Mouse (Mus musculus): ENCODE results near the gene Eloa. TPM values are rescaled to one million over a fixed set of nuclear protein-coding genes. Genes with fewer than 3 reads are reported as not detected.
A peak's percentile ranks its signal among the peaks of the same experiment; 100 is the strongest.

Eloa gene
- polyA plus RNA-seq, 2 experiments = 16.2 to 30.0 TPM

- H3K36me3 ChIP-seq (replicated peaks; ENCODE audit: control insufficient read depth, insufficient read depth, low read depth) = no peaks in the 10 kb centered on the region
- no peak for DNase-seq (ENCODE audit: low read depth in 3 of 3, low spot score in 3 of 3)
- H3K4me2 ChIP-seq (ENCODE audit: low read depth) = no peak overlapping the region
- H3K27me3 ChIP-seq (ENCODE audit: control insufficient read depth, insufficient read depth, low read length) = no peaks in the 10 kb centered on the region
- peaks cover 0 to 6% of the 10 kb centered on the region in 2 experiments; a peak in 2 of 4 replicates for H3K4me1 ChIP-seq (replicated peaks; ENCODE audit: control insufficient read depth in 2 of 2, insufficient read depth in 2 of 2, low read length in 1 of 2)
- no peak overlapping the region for H3K4me3 ChIP-seq (ENCODE audit: insufficient read depth in 1 of 2, low read depth in 2 of 2, low read length in 2 of 2)
- H3K9me3 ChIP-seq (ENCODE audit: control insufficient read depth, low read length) = no peaks in the 10 kb centered on the region; the same call in 1 of the 2 replicates
- ATAC-seq (ENCODE audit: insufficient read depth) = no peak
- TF ChIP-seq CTCF (IDR thresholded peaks at IDR 0.05; ENCODE audit: low read depth) = no peak
- TF ChIP-seq EP300 (IDR thresholded peaks at IDR 0.05; ENCODE audit: low read depth) = no peak
- 59% methylated on average over 4 of the region's 4 CpGs for WGBS (ENCODE audit: insufficient replicate concordance)
- H3K27ac ChIP-seq = no peak overlapping the region
- no peak overlapping the region for H3K9ac ChIP-seq (replicated peaks)
Measured at GRCm38 (mm10) chr4:135995118-135995517, 26.4 kb downstream of the Eloa start.

GRCm38 (mm10) chr4:135993941-135994340 is 27.6 kb downstream of the Eloa start:
- Histone ChIP-seq H3K27me3 (ENCODE audit: control insufficient read depth, insufficient read depth, low read length) (no peaks in the 10 kb centered on the region), H3K4me3 (ENCODE audit: insufficient read depth in 1 of 2, low read depth in 2 of 2, low read length in 2 of 2) (no peak overlapping the region), H3K9ac (replicated peaks) (no peak overlapping the region), H3K36me3 (replicated peaks; ENCODE audit: control insufficient read depth, insufficient read depth, low read depth) (no peaks in the 10 kb centered on the region), H3K4me1 (replicated peaks; ENCODE audit: control insufficient read depth in 2 of 2, insufficient read depth in 2 of 2, low read length in 1 of 2) (peaks cover 0 to 6% of the 10 kb centered on the region in 2 experiments; a peak in 2 of 4 replicates), H3K27ac (no peak overlapping the region), H3K4me2 (ENCODE audit: low read depth) (no peak overlapping the region), H3K9me3 (ENCODE audit: control insufficient read depth, low read length) (no peaks in the 10 kb centered on the region; the same call in 1 of the 2 replicates)
- no peak for TF ChIP-seq EP300 (IDR thresholded peaks at IDR 0.05; ENCODE audit: low read depth)
- TF ChIP-seq CTCF (IDR thresholded peaks at IDR 0.05; ENCODE audit: low read depth) = no peak
- DNase-seq (ENCODE audit: low read depth in 3 of 3, low spot score in 3 of 3) (no peak), ATAC-seq (ENCODE audit: insufficient read depth) (no peak)
- 86% methylated on average over 6 of the region's 6 CpGs for WGBS (ENCODE audit: insufficient replicate concordance)

GRCm38 (mm10) chr4:135987714-135988113 is 33.8 kb downstream of the Eloa start:
- H3K27ac ChIP-seq = peak overlapping the region; percentile 90
- 64% methylated on average over 9 of the region's 9 CpGs for WGBS (ENCODE audit: insufficient replicate concordance)
- H3K27me3 ChIP-seq (ENCODE audit: control insufficient read depth, insufficient read depth, low read length) = no peaks in the 10 kb centered on the region
- DNase-seq (ENCODE audit: low read depth in 3 of 3, low spot score in 3 of 3) (no peak), ATAC-seq (ENCODE audit: insufficient read depth) (no peak)
- H3K4me2 ChIP-seq (ENCODE audit: low read depth) = peak overlapping the region; percentile 91
- H3K4me1 ChIP-seq (replicated peaks; ENCODE audit: control insufficient read depth in 2 of 2, insufficient read depth in 2 of 2, low read length in 1 of 2) = peaks cover 24 to 26% of the 10 kb centered on the region in 2 experiments
- H3K9me3 ChIP-seq (ENCODE audit: control insufficient read depth, low read length) = no peaks in the 10 kb centered on the region
- peaks cover 20% of the 10 kb centered on the region for H3K36me3 ChIP-seq (replicated peaks; ENCODE audit: control insufficient read depth, insufficient read depth, low read depth)
- no peak for TF ChIP-seq CTCF (IDR thresholded peaks at IDR 0.05; ENCODE audit: low read depth)
- H3K4me3 ChIP-seq (ENCODE audit: insufficient read depth in 1 of 2, low read depth in 2 of 2, low read length in 2 of 2) = peak overlapping the region; percentile 89 to 99; a peak in 3 of 4 replicates
- H3K9ac ChIP-seq (replicated peaks) = peak overlapping the region; percentile 100

- Histone ChIP-seq H3K4me2 (ENCODE audit: low read depth) (peak within 1 kb of the TSS; percentile 91), H3K27ac (peak within 1 kb of the TSS; percentile 90), H3K9ac (replicated peaks) (peak within 1 kb of the TSS; percentile 100), H3K4me1 (replicated peaks; ENCODE audit: control insufficient read depth in 2 of 2, insufficient read depth in 2 of 2, low read length in 1 of 2) (peaks cover 24 to 26% of the 10 kb centered on the region in 2 experiments), H3K36me3 (replicated peaks; ENCODE audit: control insufficient read depth, insufficient read depth, low read depth) (peaks cover 26% of the 10 kb centered on the region), H3K27me3 (ENCODE audit: control insufficient read depth, insufficient read depth, low read length) (no peaks in the 10 kb centered on the region), H3K9me3 (ENCODE audit: control insufficient read depth, low read length) (no peaks in the 10 kb centered on the region), H3K4me3 (ENCODE audit: insufficient read depth in 1 of 2, low read depth in 2 of 2, low read length in 2 of 2) (peak within 1 kb of the TSS; percentile 89 to 99)
- DNase-seq (ENCODE audit: low read depth in 3 of 3, low spot score in 3 of 3) = peak; percentile 86 to 89 (median 88)
- under 1% methylated on average over 77 of the region's 81 CpGs for WGBS (ENCODE audit: insufficient replicate concordance)
- peak; percentile 84 for ATAC-seq (ENCODE audit: insufficient read depth)
- TF ChIP-seq CTCF (IDR thresholded peaks at IDR 0.05; ENCODE audit: low read depth) = no peak
- TF ChIP-seq EP300 (IDR thresholded peaks at IDR 0.05; ENCODE audit: low read depth) = no peak
Measured at GRCm38 (mm10) chr4:135986943-135987710, 34.4 kb downstream of the Eloa start, which contains the start of gene Pithd1. Gene Pithd1 (minus strand): TSS chr4:135987264.

- TF ChIP-seq EP300 (IDR thresholded peaks at IDR 0.05; ENCODE audit: low read depth) (no peak), CTCF (IDR thresholded peaks at IDR 0.05; ENCODE audit: low read depth) (no peak)
- Histone ChIP-seq H3K27ac (peak overlapping the region; percentile 90), H3K9me3 (ENCODE audit: control insufficient read depth, low read length) (no peaks in the 10 kb centered on the region), H3K27me3 (ENCODE audit: control insufficient read depth, insufficient read depth, low read length) (no peaks in the 10 kb centered on the region), H3K9ac (replicated peaks) (peak overlapping the region; percentile 100), H3K4me1 (replicated peaks; ENCODE audit: control insufficient read depth in 2 of 2, insufficient read depth in 2 of 2, low read length in 1 of 2) (peaks cover 24 to 26% of the 10 kb centered on the region in 2 experiments), H3K36me3 (replicated peaks; ENCODE audit: control insufficient read depth, insufficient read depth, low read depth) (peaks cover 33% of the 10 kb centered on the region), H3K4me3 (ENCODE audit: insufficient read depth in 1 of 2, low read depth in 2 of 2, low read length in 2 of 2) (peak overlapping the region; percentile 89 to 99), H3K4me2 (ENCODE audit: low read depth) (peak overlapping the region; percentile 91)
- ATAC-seq (ENCODE audit: insufficient read depth) (0 out of 2 replicates have a peak, but pooled peaks have one; percentile 5), DNase-seq (ENCODE audit: low read depth in 3 of 3, low spot score in 3 of 3) (no peak)
- WGBS (ENCODE audit: insufficient replicate concordance) = 8% methylated on average over 23 of the region's 23 CpGs
Measured at GRCm38 (mm10) chr4:135986301-135986942, 35.1 kb downstream of the Eloa start.
